Mouse (Mus musculus) monocyte, adult 2 months (primary cell): ENCODE measurements around the gene Btbd35f21.
"Not testable (repeated sequence)": the region's sequence is repeated elsewhere in the genome, so short reads cannot be mapped to it uniquely, and the experiment has no call there.

Experiments
- DNase-seq, 2 experiments: peaks; one replicate each; pipeline ENCODE4 v3.0.0; 2022; ENCODE audit warnings: low spot score in 2 of 2, low read depth in 1 of 2

Btbd35f21 gene

GRCm38 (mm10) chrX:32725809-32726208, at the start of gene Btbd35f21:
TSS of gene Btbd35f21 (plus strand) at chrX:32726109.
- not testable (repeated sequence) for DNase-seq
